Comparison of ENCODE assay signal across 22 mouse cellular contexts in genomic region chr16:89917404-89917803, GRCm38 (mm10).
DNase-seq lines count a peak whose midpoint lies in the region; ATAC-seq and TF ChIP-seq lines count a peak whose summit lies in the region.
"Had no signal": no experiment of that assay in that cellular context is flagged by ENCODE, and none has a peak within 500 bp of the region (broad histone marks: within the 10 kb centered on the region; RNA-seq: fewer than 3 reads in every experiment).

No protein-coding gene starts in this region.

- no peak for DNase-seq in gastrocnemius, adult 2 months
- DNase-seq in gastrocnemius, postnatal 25 days: no peak
- DNase-seq in lung, embryonic 14.5 days: peak; percentile 40
- no peak for DNase-seq in lung, postnatal 25 days (ENCODE audit: low spot score)
- peak; percentile 74 for DNase-seq in cerebellum, adult 9-10 months
- DNase-seq in cerebellum, postnatal 36 days: peak; percentile 58 to 59
- DNase-seq in heart, adult 11 months: no peak
- no peak for DNase-seq in right cerebral cortex, postnatal 25 days
- DNase-seq: adrenal gland, postnatal 36 days; heart, postnatal 36 days; kidney, adult 2 months; layer of hippocampus, postnatal 36 days; right cerebral cortex, postnatal 14 days; spleen, adult 18-20 months; thymus, postnatal 25 days had no signal

- H3K27ac ChIP-seq in gastrocnemius, adult 2 months: no peak overlapping the region
- H3K27ac ChIP-seq in lung, embryonic 14.5 days (ENCODE audit: low read depth): no peak overlapping the region
- H3K27ac ChIP-seq: heart, embryonic 15.5 days; hindbrain, embryonic 13.5 days; kidney, postnatal 0 days; midbrain, embryonic 10.5 days had no signal

- intact Hi-C loops in gastrocnemius, adult 2 months (cut with DNase I): no loop called here

- ATAC-seq in lung, embryonic 14.5 days (ENCODE audit: insufficient read depth): no peak
- ATAC-seq: lung, postnatal 0 days; Patski had no signal

- H3K4me1 ChIP-seq in lung, embryonic 14.5 days (ENCODE audit: insufficient read depth): no peaks in the 10 kb centered on the region

- H3K4me2 ChIP-seq in lung, embryonic 14.5 days: no peak overlapping the region
- H3K4me2 ChIP-seq: heart, embryonic 15.5 days; hindbrain, embryonic 13.5 days had no signal

- no peaks in the 10 kb centered on the region for H3K36me3 ChIP-seq in lung, embryonic 14.5 days (ENCODE audit: insufficient read depth)
- H3K36me3 ChIP-seq: G1E; heart, embryonic 15.5 days; hindbrain, embryonic 13.5 days; midbrain, embryonic 10.5 days had no signal

- TF ChIP-seq CTCF in gastrocnemius, adult 2 months (IDR thresholded peaks at IDR 0.05): no peak
- no peak for TF ChIP-seq CTCF in lung, embryonic 14.5 days (IDR thresholded peaks at IDR 0.05; ENCODE audit: low read depth)

- WGBS in lung, embryonic 14.5 days: 80% methylated on average over 15 of the region's 15 CpGs

- no peak overlapping the region for H3K9ac ChIP-seq in lung, embryonic 14.5 days
- H3K9ac ChIP-seq: heart, embryonic 15.5 days; hindbrain, embryonic 13.5 days had no signal

- H3K27me3 ChIP-seq in lung, embryonic 14.5 days (ENCODE audit: insufficient read depth, low read length): no peaks in the 10 kb centered on the region
- H3K27me3 ChIP-seq: heart, embryonic 15.5 days; hindbrain, embryonic 13.5 days; Patski had no signal

- H3K4me3 ChIP-seq in gastrocnemius, adult 2 months: peak overlapping the region; percentile 23; the same call in 1 of the 2 replicates
- no peak overlapping the region for H3K4me3 ChIP-seq in lung, embryonic 14.5 days (ENCODE audit: low read depth, low read length)
- H3K4me3 ChIP-seq: heart, embryonic 15.5 days; hindbrain, embryonic 13.5 days; midbrain, embryonic 10.5 days had no signal

- H3K9me3 ChIP-seq in lung, embryonic 14.5 days (ENCODE audit: low read depth, low read length): no peaks in the 10 kb centered on the region
- H3K9me3 ChIP-seq: heart, embryonic 15.5 days; hindbrain, embryonic 13.5 days; midbrain, embryonic 10.5 days had no signal

Comparison
In these comparisons a context has a peak if more than half of its experiments do, and no peak if none do; other contexts are left out.
1. DNase-seq: peak in lung, embryonic 14.5 days (single experiment), cerebellum, adult 9-10 months (single experiment) and cerebellum, postnatal 36 days (2 of 2); none in gastrocnemius, adult 2 months (single experiment), gastrocnemius, postnatal 25 days (single experiment), lung, postnatal 25 days (single experiment), heart, adult 11 months (single experiment) and right cerebral cortex, postnatal 25 days (single experiment).